Mouse (Mus musculus) erythroblast, embryonic 14.5 days (primary cell): ENCODE data around the gene Tfb2m.

Experiments
- GATA1 ChIP-seq: IDR thresholded peaks from 2 replicates; pipeline ENCODE4 v1.6.1; 2012; ENCODE audit warnings: low read length, inconsistent platforms, mixed read lengths
- TAL1 ChIP-seq: IDR thresholded peaks from 3 replicates; pipeline ENCODE4 v1.6.1; 2012; ENCODE audit warnings: low read length, inconsistent platforms, mixed read lengths

DNA sequence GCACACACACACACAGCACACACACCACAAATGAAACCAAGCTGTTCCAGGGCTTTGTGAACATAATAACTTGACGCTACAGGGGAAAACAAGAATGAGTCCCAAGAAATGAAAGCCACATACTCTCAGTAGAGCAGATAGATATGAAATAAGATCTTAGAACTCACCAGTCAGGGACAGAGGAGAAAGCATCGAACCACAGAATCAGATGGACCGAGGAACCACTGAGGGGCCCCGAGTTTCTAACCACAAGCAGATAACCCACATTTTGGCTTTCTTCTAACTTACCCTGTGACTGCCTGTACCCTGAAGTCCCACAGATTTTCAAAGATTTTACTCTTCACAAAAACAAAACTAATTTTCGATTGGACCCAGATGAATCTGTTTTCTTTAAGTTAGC is 53.2 kb downstream of the Tfb2m start:
- TF ChIP-seq GATA1 (no peak), TAL1 (no peak)
